Mouse (Mus musculus): ENCODE results near the gene Inpp5k. TPM values are rescaled to one million over a fixed set of nuclear protein-coding genes. Genes with fewer than 3 reads are reported as not detected.

Gene Inpp5k
- total RNA-seq, 2 experiments from 2014 or later = 36.1 to 36.6 TPM

DNA sequence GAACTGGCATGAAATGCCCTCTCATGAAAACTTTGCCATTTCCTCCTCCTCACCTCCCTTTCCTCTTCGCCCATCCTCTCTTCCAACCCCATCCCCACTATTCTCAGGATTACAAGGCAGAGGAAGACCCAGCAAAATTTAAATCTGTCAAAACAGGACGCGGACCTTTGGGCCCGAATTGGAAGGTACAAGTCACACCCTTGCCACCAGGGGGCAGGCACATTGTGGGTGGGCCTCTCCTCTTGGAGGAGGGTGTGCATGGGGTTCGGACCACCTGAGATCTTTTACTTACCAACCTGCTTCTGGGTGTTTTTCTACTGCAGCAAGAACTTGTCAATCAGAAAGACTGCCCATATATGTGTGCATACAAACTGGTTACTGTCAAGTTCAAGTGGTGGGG is 11.7 kb upstream of the Inpp5k start:
- DNase-seq (ENCODE audit: low spot score in 2 of 2) = no peak

DNA sequence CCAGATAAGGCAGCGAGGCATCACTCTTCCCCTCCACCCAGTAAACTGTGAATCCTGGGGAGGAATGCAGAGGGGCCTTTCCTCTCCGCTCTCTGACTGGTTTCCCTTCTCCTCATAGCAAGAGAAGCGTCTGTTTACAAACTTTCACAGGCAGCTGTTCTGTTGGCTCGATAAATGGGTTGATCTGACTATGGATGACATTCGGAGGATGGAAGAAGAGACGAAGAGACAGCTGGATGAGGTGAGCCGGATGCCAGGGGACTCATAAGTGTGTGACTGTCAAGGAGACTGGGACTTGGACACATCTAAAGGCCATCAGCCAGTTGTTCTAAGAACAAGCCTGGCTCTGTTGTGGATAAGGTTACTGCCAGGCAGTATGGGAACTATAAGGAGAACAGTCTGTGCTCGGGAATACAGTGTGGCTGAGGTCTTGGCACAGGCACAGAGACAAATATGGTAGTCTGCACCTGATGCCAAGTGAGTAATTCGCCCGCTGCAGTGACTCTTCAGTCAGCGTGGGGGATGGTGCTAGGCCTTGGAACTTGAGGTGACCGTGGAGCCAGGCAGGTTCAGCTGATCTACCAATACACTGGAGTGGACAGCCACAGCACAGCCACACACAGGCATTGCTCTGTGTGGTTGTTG is 10.5 kb upstream of the Inpp5k start:
- peak; percentile 52 to 61 for DNase-seq (ENCODE audit: low spot score in 2 of 2)

DNA sequence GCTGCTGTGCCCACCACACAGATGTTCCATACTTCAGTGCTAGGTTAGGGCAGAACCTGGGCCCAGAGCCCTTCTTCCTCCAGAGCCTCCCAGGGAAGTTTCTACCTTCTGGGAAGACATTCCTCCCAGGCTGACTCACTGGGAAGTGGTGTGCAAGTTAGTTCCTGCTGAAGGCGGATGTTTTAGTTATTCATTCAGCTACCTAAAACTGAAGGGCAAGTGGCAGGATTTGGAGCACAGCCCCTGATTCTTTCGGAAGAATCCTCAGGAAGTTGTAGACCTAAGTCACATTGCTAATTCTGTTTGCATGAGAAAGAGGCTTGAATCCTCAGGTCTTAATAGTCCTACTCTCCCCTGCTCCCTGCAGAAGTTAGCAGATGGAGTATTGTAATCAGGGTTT is 9.4 kb upstream of the Inpp5k start:
- no peak for DNase-seq (ENCODE audit: low spot score in 2 of 2)

DNA sequence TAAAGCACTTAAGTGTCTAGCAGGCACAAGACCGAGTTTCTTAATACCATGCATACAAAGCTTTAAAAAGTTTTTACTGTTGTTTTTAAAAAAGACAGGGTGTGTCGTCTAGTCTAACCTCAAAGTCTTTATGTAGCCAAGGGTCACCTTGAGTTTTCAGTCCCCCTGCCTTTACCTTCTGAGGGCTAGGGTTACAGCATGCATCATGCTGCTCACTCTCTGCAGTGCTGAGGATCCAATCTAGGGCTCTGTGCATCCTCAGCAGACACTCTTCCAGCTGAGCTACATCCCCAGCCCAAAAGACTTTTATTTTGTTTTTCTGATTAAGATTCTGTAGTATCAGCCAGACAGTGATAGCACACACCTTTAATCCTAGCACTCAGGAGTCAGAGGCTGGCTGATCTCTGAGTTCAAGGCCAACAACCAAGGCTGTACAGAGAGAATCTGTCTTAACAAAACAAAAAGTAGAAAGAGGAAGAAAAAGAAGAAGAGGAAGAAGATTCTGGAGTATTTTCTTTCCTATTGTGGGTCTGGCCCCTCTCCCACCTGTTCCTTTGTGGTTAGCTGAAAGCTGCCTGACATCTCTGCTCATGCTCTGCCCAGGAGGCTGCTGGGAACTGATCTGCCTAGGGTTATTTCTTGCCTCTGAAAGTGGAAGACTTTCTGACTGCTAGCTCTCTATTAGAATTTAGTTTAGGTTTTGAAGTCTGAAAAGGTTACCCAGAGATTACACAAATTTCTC is 8.0 kb upstream of the Inpp5k start:
- DNase-seq (ENCODE audit: low spot score in 2 of 2) = no peak

DNA sequence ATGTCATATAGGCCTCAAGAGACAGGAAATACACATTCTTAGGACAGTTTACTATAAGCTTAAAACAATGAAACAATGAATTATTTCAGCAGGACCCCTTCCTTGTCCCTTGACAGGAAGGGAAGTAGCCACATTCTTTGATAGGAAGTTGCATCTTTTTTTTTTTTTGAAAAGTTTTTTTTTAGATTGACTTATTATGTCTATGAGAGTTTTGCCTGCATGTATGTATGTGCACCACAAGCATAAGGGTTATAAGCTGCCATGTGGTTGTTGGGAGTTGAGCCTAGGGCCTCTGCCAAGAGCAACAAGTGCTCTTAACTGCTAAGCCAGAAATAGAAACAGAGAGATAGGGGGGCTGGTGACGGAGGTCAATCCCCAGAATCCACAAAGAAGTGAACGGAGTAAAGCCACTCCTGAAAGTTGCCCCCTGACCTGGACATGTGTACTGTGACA is 6.7 kb upstream of the Inpp5k start:
- DNase-seq (ENCODE audit: low spot score in 2 of 2) = no peak

DNA sequence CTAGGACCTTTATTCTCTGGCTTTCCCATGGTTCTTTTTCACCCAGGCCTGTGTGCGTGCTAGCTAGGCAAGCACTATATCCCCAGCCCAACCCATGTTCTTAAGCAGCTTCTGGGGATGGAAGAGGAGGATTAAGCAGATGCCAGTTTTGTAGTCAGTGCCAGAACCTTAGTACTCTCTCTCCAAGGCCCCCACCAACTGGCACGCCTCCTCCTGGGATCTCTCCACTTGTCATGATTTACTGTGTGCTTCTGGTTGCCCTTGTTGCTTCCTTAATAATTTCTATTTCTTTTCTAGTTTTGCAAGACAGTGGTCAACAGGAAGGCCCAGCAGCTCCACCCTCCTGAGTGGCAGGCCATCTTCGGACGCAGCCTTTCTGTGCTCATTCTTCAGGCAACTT is 5.0 kb upstream of the Inpp5k start:
- peak in 1 of 2 experiments; percentile 32 for DNase-seq (ENCODE audit: low spot score in 2 of 2)

DNA sequence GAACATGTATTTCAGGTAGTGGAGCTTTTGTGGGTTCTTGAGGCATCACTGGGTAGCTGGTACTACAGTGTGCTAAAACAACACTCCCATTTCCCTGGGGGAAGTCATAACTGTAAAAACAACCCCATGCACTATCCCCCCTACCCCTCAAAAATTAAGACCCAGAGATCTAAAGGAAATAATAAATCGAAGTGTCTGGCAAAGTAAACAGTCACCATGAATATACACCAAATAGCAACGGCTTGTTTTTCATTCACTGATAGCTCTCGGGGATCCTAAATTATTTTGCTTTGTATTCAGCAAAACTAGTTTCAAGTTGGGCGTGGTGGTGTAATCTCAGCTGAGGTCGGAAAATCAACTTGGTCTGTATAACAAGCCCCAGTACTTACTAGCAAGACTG is 690 bp upstream of the Inpp5k start:
- DNase-seq (ENCODE audit: low spot score in 2 of 2) = no peak

DNA sequence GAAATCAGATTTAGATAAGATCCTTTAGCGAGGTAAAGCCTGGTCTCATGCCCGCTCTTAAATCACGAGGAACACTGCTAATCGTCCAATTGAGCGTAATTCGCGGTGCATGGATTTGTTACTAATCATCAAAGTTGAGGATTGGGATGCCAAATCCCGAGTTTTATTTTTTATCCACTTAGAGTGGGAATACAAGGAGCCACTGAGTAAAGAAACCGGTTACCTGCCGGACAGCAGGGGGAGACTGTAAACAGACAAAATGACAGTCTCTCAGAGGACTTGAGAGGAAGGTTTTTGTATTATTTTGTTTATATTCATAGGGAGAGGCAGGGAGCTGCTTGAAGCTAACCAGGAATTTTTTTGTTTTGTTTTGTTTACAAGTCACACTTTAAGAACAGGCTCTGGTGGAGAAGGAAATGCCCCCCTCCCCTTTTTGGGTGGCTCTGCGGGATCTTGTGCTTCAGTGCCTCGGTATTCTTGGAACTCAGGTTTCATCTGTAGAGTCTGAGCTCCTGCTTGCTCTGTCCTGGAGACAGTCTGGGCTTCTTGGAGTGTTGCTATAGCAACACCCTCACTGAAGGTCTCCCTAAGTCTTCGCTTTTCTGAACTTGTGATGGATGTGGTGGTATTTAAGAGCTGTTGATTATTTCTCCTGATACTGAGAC is 905 bp downstream of the Inpp5k start:
- no peak for DNase-seq (ENCODE audit: low spot score in 2 of 2)

DNA sequence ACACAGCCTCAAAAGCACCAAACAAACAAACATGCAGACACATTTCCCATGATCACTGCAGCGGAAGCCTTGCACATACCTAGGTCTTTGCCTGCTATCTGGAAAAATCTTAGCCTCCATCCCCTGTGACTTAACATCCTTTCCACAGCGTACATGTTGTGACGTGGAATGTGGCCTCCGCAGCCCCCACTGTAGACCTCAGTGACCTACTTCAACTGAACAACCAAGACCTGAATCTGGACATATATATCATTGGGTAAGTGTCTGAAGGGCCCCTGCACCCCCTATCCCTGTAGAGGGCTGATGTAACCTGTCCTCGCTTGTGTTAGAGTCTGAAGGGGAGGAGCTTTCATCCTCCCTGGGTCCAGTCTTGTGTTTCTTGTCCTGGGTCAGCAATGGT is 2.1 kb downstream of the Inpp5k start:
- no peak for DNase-seq (ENCODE audit: low spot score in 2 of 2)

DNA sequence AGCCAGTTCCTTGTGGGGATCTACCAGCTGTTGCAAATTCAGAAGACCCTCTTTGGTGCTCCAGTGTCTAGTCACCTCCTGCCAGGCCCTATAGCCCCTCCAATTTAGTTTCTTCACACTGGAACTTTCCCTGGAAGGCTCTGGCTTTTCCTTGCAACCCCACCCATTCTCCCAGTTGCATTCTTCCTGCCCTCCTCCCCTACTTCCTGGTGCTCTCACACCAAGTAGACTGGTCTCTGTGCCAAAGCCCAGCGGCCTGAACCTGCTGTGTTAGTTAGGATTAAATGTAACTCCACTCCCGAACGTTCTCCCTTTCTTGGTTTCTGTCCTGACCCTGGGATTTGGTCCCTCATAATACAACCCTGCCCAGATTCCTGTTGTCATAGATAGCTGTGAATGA is 4.0 kb downstream of the Inpp5k start:
- no peak for DNase-seq (ENCODE audit: low spot score in 2 of 2)

DNA sequence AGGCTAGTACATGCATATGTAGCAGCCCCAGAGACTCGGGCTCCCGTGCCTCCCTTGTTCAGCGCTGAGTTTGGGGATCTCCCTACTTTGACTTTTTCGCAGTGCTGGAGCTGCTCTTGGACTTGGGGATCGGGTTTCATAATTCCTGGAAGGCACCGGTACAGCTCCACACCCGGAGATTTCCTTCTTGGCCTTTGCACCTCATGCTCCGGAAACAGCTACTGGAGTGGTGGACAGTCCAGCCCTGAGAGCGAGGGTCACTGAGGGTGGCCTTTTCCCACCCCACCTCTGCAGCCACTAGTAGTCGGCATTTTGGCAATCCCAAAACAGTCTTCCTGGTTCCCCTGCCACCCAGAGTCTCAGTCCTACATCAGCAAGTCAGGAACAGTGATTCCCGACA is 4.5 kb downstream of the Inpp5k start:
- DNase-seq (ENCODE audit: low spot score in 2 of 2) = no peak

DNA sequence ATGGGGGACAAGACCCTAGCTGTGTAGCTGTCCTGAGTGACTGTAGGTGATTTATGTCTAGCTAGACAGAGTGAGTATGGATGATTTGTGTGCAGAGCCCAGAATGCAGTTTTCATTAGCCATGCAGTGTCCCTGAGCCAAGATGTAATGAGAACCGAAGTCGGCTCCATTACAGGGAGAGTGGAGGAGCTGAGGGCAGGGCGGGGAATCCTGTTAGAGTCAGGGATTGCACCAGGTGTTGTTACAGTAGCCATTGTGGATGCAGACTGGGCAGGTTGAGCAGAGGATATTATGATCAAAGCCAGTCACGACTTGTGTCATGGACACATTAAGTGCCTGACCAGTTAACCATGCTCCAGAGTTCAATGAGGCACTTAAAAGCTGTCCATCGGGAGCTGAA is 12.5 kb downstream of the Inpp5k start:
- no peak for DNase-seq (ENCODE audit: low spot score in 2 of 2)

DNA sequence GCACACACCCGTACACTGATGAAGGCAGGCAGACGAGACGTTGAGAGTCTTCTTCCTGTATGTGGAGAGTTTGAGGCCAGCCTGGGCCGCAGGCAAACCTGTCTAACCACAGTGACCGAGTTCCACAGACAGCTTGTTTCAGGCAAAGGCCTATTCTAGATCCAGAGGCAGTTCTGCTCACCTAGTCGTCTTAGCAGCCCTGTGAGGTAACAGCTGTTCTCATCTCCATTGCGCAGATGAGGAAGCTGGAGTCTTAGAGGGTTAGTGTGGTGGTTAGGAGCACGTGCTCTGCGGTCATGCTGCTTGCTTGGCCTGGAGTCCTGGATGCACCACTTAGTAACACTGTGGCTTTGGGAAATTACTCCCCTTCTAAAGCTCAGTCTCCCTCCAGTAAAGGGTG is 13.9 kb downstream of the Inpp5k start:
- no peak for DNase-seq (ENCODE audit: low spot score in 2 of 2)

DNA sequence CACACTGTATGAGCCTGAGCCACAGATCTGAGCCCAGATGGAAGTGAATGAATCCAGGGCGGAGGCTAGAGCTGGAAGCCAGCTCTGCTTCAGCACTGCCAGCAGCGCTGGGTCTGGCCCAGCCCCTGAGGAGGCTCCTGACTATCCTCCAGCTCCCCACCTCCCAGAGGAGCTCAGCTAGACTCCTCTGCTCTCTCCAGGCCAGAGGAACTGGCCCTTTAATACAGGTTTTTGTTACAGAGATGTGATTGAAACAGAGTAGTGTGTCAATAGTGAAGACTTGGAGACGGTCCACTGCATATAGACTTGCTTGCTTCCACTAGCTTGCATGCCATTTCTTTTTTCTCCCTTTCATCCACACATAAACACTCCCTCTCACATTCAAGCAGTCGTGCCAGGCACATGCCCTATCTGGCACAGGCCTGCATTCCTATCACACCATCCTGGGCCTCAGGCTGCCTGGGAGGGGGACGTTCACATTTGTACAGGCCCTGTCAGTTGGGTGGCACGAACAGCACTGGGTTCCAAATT is 17.0 kb downstream of the Inpp5k start:
- DNase-seq (ENCODE audit: low spot score in 2 of 2) = no peak

DNA sequence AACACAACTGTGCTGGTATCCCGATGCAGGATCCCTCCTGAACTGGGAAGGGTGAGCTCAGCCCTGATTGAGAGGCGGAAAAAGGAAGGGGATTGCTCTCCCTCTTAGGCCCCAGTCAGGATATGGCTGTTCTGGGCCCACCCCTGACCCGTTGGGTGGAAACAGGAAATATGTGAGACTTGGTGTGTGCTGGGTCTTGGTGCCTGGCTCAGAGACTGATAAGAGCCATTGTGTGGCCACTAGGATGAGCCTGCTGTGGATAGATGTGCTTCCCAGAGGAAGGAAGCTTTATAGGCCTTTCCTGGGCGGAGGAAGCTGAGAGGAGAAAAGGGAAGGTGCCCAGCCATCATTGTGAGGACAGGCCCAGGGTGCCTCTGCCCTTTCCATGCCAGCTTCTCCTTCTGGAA is 18.4 kb downstream of the Inpp5k start:
- DNase-seq (ENCODE audit: low spot score in 2 of 2) = no peak

DNA sequence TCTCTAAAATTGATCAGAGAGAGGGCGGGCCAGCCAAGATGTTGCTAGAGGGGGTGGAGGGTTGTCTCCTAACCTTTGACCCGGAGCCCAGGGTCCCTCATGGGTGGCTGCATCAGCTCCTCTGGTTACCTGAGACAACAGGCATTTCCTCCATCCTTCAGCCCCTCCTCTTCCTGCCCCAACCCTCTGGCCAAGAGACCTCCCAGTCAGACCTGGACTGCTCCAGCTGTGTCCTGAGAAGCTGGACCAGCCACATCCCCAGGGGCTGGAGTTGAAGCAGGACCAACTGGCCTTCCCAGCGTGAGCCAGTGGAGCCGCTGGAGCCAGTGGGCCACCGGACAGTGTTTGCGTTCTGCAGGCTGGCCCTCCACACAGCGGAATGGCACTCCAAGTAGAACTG is 19.5 kb downstream of the Inpp5k start, which contains the start of gene Myo1c:
Gene Myo1c, plus strand, starts transcription at position 194 of the 400 bp plus-strand sequence.
- no peak for DNase-seq (ENCODE audit: low spot score in 2 of 2)

DNA sequence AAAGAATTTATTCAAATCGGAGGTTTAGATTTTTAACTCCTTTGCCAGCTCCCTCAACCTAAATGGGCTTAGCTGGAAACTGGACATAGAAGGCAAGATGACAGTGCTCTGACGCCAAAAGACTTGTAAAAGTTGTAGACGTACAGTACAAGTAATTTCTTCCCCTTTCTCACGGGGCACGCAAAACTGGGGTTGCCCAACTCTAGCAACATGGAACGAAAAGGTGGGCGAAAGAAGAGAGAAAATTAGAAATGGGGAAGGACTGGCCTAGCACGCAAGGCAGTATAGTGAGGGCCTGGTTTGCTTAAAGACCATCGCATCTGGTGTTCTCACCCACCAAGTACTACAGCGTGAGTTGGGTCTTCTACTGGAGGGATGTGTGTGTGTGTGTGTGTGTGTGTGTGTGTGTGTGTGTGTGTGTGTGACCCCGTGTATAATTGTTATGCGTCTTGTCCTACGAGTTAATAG is 20.2 kb downstream of the Inpp5k start:
- no peak for DNase-seq (ENCODE audit: low spot score in 2 of 2)

DNA sequence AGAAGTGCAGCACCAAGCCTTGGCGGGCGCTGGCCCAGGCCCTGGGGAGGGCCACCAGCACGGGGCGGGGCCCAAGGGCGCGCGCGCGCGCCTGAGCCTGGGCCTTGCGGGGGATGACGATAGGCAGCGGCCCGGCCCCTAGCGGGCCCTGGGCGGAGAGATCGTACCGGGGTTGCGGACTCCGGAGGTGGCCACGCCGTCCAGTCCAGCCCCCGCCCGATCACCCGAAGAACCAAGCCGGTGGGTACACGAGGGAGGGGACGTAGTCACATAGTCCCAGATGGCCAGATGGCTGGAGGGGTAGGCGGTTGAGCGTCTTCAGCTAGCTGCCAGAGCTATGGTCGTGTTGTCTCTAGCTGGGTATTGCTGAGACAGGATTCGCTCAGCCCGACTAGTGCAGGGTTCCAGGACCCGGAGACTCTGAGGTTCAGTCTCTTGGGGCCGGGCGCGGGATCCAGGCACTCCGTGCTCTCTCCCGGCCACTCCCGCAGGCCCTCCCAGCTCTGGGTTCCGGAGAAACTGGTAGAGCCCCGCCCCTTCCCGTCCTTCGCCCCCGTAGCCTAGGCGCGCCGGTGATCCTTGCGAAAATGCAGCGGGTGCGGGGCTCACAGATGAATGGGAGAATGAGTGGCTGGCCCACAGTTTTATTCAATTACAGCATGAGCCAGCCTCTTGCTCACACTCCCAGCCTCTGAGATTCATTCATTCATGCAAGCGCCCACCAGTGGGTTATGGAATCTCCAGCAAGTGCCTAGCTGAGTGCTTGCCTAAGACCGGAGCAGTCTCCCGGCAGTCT is 20.8 kb downstream of the Inpp5k start:
- DNase-seq (ENCODE audit: low spot score in 2 of 2) = peak; percentile 72 to 81

DNA sequence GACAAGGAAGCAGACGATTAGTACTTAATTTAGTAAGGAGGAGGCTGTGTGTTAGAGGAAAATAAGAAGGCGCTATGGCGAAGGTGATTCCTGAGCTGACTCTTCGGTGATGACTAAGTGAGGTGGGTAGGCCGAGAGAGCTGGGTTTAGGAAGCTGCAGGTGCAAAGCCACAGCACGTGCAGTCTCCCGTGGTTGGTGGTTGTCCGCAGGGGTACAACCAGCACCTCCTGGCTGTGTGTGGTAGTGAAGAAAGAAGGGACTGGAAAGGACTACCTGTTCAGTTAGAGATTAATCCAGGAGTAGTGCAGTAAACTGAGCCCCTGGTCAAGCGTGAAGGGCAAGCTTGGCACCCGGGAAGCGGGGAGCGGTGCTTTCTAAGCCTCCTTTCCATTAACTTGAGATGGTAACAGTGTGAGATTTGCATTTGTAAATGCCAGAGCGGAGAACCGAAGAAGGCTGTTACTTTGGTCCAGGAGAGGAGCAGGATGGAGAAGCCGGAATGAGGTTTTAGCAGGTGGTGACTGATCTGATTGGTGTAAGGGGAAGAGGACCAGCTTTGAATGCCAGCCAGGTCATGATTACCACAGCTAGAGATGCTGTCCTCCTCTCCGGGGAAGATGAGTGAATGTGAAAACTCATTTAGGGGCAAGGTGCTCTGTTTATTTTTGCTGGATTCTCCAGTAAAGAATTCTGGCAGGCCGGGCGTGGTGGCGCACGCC is 21.6 kb downstream of the Inpp5k start:
- peak in 1 of 2 experiments; percentile 42 for DNase-seq (ENCODE audit: low spot score in 2 of 2)

DNA sequence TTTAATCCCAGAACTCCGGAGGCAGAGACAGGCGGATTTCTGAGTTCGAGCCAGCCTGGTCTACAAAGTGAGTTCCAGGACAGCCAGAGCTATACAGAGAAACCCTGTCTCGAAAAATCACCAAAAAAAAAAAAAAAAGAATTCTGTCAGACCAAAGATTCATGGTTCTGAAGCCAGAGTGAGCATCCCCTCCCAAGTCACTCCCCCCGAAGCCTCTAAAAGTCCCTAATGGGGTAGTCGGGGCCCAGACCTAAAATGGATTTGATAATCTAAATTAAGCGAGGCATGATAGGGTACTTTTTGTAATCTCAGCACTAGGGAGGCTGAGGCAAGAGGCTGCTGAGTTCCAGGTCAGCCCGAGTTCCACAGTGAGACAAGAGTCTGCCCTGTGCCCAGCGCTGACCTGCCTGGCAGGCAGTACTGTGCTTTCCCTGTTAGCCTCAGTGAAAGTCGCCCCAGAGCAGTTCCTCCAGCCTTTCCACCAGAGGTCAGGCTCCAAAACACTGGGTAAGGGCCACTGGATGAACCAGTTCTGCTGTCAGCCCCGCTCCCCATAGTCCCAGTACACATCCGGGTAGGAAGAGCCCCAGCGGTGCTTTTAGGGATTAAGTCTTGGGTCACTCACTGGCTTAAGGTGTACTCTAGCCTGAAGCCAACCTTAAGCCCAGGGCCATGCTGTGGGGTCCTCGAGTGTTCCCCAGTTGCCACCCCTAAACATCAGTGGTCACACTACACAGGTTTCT is 22.3 kb downstream of the Inpp5k start:
- no peak for DNase-seq (ENCODE audit: low spot score in 2 of 2)

Measured in left cerebral cortex, adult 18-20 months (tissue).